Mouse (Mus musculus) forebrain, embryonic 16.5 days (tissue): ENCODE data around the gene Snrpb2. TPM values are rescaled to one million over a fixed set of nuclear protein-coding genes. Genes with fewer than 3 reads are reported as not detected.
A peak's percentile ranks its signal among the peaks of the same experiment; 100 is the strongest.

Experiments
- ATAC-seq: fragments of 200-750 bp; cut with Nextera tagmentation; 2 replicates; pipeline ENCODE4 v1.8.0; 2017; ENCODE audit warnings: mild to moderate bottlenecking, moderate library complexity
- H3K27ac ChIP-seq: fragments of 300-500 bp; sonication (generic); 2 replicates; pipeline ENCODE4 v1.5.1; 2014; ENCODE audit warnings: low read length, control low read depth
- H3K27me3 ChIP-seq: fragments of 300-500 bp; sonication (generic); replicated peaks from 2 replicates; pipeline ENCODE4 v1.6.1; 2014; ENCODE audit warnings: low read length; ENCODE audit not compliant: control insufficient read depth, insufficient read depth
- H3K36me3 ChIP-seq: fragments of 300-500 bp; sonication (generic); 2 replicates; pipeline ENCODE4 v1.6.1; 2014; ENCODE audit not compliant: control insufficient read depth, insufficient read depth
- H3K4me1 ChIP-seq: fragments of 300-500 bp; sonication (generic); replicated peaks from 2 replicates; pipeline ENCODE4 v1.6.1; 2014; ENCODE audit warnings: low read length; ENCODE audit not compliant: control insufficient read depth, insufficient read depth
- H3K4me2 ChIP-seq: fragments of 300-500 bp; sonication (generic); 2 replicates; pipeline ENCODE4 v1.6.1; 2014; ENCODE audit warnings: mild to moderate bottlenecking, low read length, control low read depth
- H3K4me3 ChIP-seq: fragments of 300-500 bp; sonication (generic); replicated peaks from 2 replicates; pipeline ENCODE4 v1.5.1; 2014; ENCODE audit warnings: mild to moderate bottlenecking, low read length, control low read depth
- H3K9ac ChIP-seq: fragments of 300-500 bp; sonication (generic); replicated peaks from 2 replicates; pipeline ENCODE4 v1.6.1; 2014; ENCODE audit warnings: low read depth, low read length, control low read depth
- H3K9me3 ChIP-seq: fragments of 300-500 bp; sonication (generic); 2 replicates; pipeline ENCODE4 v1.6.1; 2016; ENCODE audit warnings: low read length; ENCODE audit not compliant: control insufficient read depth
- WGBS: fragments of 180-500 bp; shearing (Covaris S2); extraction: QIAGEN DNeasy Blood & Tissue Kit; methylation state at CpG from one replicate; pipeline ENCODE4 v1.1.7; 2014; 5-methylcytosine and 5-hydroxymethylcytosine counted together
- polyA plus RNA-seq: library from polyadenylated mRNA; unstranded; fragments of >200 nt; fragmentation: Nextera tagmentation; extraction: Ambion mirVana; gene quantifications from 2 replicates; pipeline ENCODE4 v1.2.1, GENCODE M21; 2015

Gene Snrpb2
- polyA plus RNA-seq, 1 experiment from 2014 or later: 58.7 TPM

GRCm38 (mm10) chr2:143034350-143035085 lies 28.3 kb upstream of the Snrpb2 start:
- no peak for ATAC-seq
- Histone ChIP-seq H3K4me3 (no peak overlapping the region), H3K4me1 (no peaks in the 10 kb centered on the region), H3K4me2 (no peak overlapping the region), H3K27ac (no peak overlapping the region), H3K27me3 (no peaks in the 10 kb centered on the region), H3K36me3 (no peaks in the 10 kb centered on the region), H3K9ac (no peak overlapping the region), H3K9me3 (no peaks in the 10 kb centered on the region)
- WGBS: 81% methylated on average over 7 of the region's 7 CpGs

- H3K4me1 ChIP-seq: no peaks in the 10 kb centered on the region
- H3K4me3 ChIP-seq: no peak overlapping the region
- WGBS: 82% methylated on average over 10 of the region's 10 CpGs
- H3K4me2 ChIP-seq: no peak overlapping the region
- H3K9me3 ChIP-seq: no peaks in the 10 kb centered on the region
- ATAC-seq: no peak
- peak overlapping the region; percentile 14; the same call in 1 of the 2 replicates for H3K27ac ChIP-seq
- no peak overlapping the region for H3K9ac ChIP-seq
- H3K27me3 ChIP-seq: no peaks in the 10 kb centered on the region
- no peaks in the 10 kb centered on the region for H3K36me3 ChIP-seq
Measured at GRCm38 (mm10) chr2:143035086-143035593, 27.7 kb upstream of the Snrpb2 start.

- H3K4me2 ChIP-seq: no peak overlapping the region
- ATAC-seq: no peak
- H3K27ac ChIP-seq: no peak overlapping the region
- H3K9me3 ChIP-seq: no peaks in the 10 kb centered on the region
- H3K4me1 ChIP-seq: no peaks in the 10 kb centered on the region
- H3K9ac ChIP-seq: no peak overlapping the region
- no peak overlapping the region for H3K4me3 ChIP-seq
- H3K27me3 ChIP-seq: no peaks in the 10 kb centered on the region
- 97% methylated on average over 1 of the region's 1 CpGs for WGBS
- H3K36me3 ChIP-seq: no peaks in the 10 kb centered on the region
Measured at GRCm38 (mm10) chr2:143041596-143041995, 21.2 kb upstream of the Snrpb2 start.

- H3K4me1 ChIP-seq: no peaks in the 10 kb centered on the region
Measured at GRCm38 (mm10) chr2:143055251-143055650, 7.6 kb upstream of the Snrpb2 start.

GRCm38 (mm10) chr2:143056736-143057135 lies 6.1 kb upstream of the Snrpb2 start:
- Histone ChIP-seq H3K4me1 (no peaks in the 10 kb centered on the region), H3K27me3 (0 out of 2 replicates have a peak, but pooled peaks cover 3% of the 10 kb centered on the region), H3K27ac (no peak overlapping the region), H3K9ac (no peak overlapping the region), H3K4me3 (no peak overlapping the region), H3K4me2 (no peak overlapping the region), H3K36me3 (no peaks in the 10 kb centered on the region), H3K9me3 (no peaks in the 10 kb centered on the region)
- 72% methylated on average over 5 of the region's 5 CpGs for WGBS
- ATAC-seq: no peak

More at GRCm38 (mm10) chr2:143055251-143055650, 7.6 kb upstream of the Snrpb2 start:
- no peak overlapping the region for H3K27ac ChIP-seq
- ATAC-seq: no peak
- H3K4me2 ChIP-seq: no peak overlapping the region
- no peaks in the 10 kb centered on the region for H3K27me3 ChIP-seq
- H3K4me3 ChIP-seq: no peak overlapping the region
- H3K9ac ChIP-seq: no peak overlapping the region
- no peaks in the 10 kb centered on the region for H3K9me3 ChIP-seq
- no peaks in the 10 kb centered on the region for H3K36me3 ChIP-seq

GRCm38 (mm10) chr2:143062432-143062811 lies 417 bp upstream of the Snrpb2 start:
- Histone ChIP-seq H3K4me3 (peak overlapping the region; percentile 97), H3K9ac (0 out of 2 replicates have a peak overlapping the region, but pooled peaks have one; percentile 25), H3K36me3 (peaks cover 7% of the 10 kb centered on the region; the same call in 1 of the 2 replicates), H3K27me3 (0 out of 2 replicates have a peak, but pooled peaks cover 3% of the 10 kb centered on the region), H3K4me2 (peak overlapping the region; percentile 75), H3K27ac (no peak overlapping the region), H3K4me1 (peaks cover 10% of the 10 kb centered on the region), H3K9me3 (no peaks in the 10 kb centered on the region)
- ATAC-seq: no peak; the same call in 1 of the 2 replicates
- 31% methylated on average over 6 of the region's 6 CpGs for WGBS

GRCm38 (mm10) chr2:143065914-143066313 lies 3.1 kb downstream of the Snrpb2 start:
- Histone ChIP-seq H3K36me3 (peaks cover 19% of the 10 kb centered on the region), H3K27ac (no peak overlapping the region), H3K27me3 (0 out of 2 replicates have a peak, but pooled peaks cover 3% of the 10 kb centered on the region), H3K9me3 (no peaks in the 10 kb centered on the region), H3K4me1 (peaks cover 10% of the 10 kb centered on the region), H3K4me3 (no peak overlapping the region), H3K9ac (no peak overlapping the region), H3K4me2 (no peak overlapping the region)
- no peak for ATAC-seq
- WGBS: 97% methylated on average over 3 of the region's 3 CpGs

- Histone ChIP-seq H3K27ac (no peak within 1 kb of the TSS; the same call in 1 of the 2 replicates), H3K27me3 (no peaks in the 10 kb centered on the region), H3K36me3 (no peaks in the 10 kb centered on the region), H3K4me1 (peaks cover 8% of the 10 kb centered on the region; the same call in 1 of the 2 replicates), H3K9ac (no peak within 1 kb of the TSS), H3K9me3 (no peaks in the 10 kb centered on the region), H3K4me3 (no peak within 1 kb of the TSS), H3K4me2 (no peak within 1 kb of the TSS)
- WGBS: 41% methylated on average over 8 of the region's 8 CpGs
- ATAC-seq: peak; percentile 65
Measured at GRCm38 (mm10) chr2:143078198-143078851, 15.5 kb downstream of the Snrpb2 start, which contains the start of gene Otor. Gene Otor, plus strand, starts transcription at chr2:143078473.

- no peak overlapping the region for H3K9ac ChIP-seq
- WGBS: 88% methylated on average over 3 of the region's 3 CpGs
- H3K9me3 ChIP-seq: no peaks in the 10 kb centered on the region
- peaks cover 8% of the 10 kb centered on the region; the same call in 1 of the 2 replicates for H3K4me1 ChIP-seq
- no peak overlapping the region for H3K4me3 ChIP-seq
- no peaks in the 10 kb centered on the region for H3K27me3 ChIP-seq
- no peaks in the 10 kb centered on the region for H3K36me3 ChIP-seq
- no peak overlapping the region for H3K27ac ChIP-seq
- ATAC-seq: no peak
- H3K4me2 ChIP-seq: no peak overlapping the region
Measured at GRCm38 (mm10) chr2:143081693-143082092, 18.9 kb downstream of the Snrpb2 start.
